Mouse (Mus musculus) lung, embryonic 16.5 days (tissue): ENCODE measurements around the gene Eef1g. TPM values are rescaled to one million over a fixed set of nuclear protein-coding genes. Genes with fewer than 3 reads are reported as not detected.
"Not testable (repeated sequence)": the region's sequence is repeated elsewhere in the genome, so short reads cannot be mapped to it uniquely, and the experiment has no call there.

Experiments
- ATAC-seq: fragments of 200-750 bp; cut with Nextera tagmentation; 2 replicates; pipeline ENCODE4 v1.8.0; 2017; ENCODE audit warnings: low read depth, mild to moderate bottlenecking, moderate library complexity
- H3K27ac ChIP-seq: fragments of 300-500 bp; sonication (generic); 2 replicates; pipeline ENCODE4 v1.5.1; 2014; ENCODE audit warnings: mild to moderate bottlenecking, control low read depth, low read length
- H3K27me3 ChIP-seq: fragments of 300-500 bp; sonication (generic); 2 replicates; pipeline ENCODE4 v1.6.1; 2014; ENCODE audit warnings: low read depth, low read length, mixed read lengths; ENCODE audit not compliant: control insufficient read depth, insufficient read depth
- H3K36me3 ChIP-seq: fragments of 300-500 bp; sonication (generic); 2 replicates; pipeline ENCODE4 v1.6.1; 2014; ENCODE audit warnings: low read length; ENCODE audit not compliant: control insufficient read depth, insufficient read depth
- H3K4me1 ChIP-seq: fragments of 300-500 bp; sonication (generic); replicated peaks from 2 replicates; pipeline ENCODE4 v1.6.1; 2014; ENCODE audit warnings: low read length, mixed read lengths; ENCODE audit not compliant: control insufficient read depth, insufficient read depth
- H3K4me2 ChIP-seq: fragments of 300-500 bp; sonication (generic); 2 replicates; pipeline ENCODE4 v1.6.1; 2014; ENCODE audit warnings: low read depth, low read length, control low read depth
- H3K4me3 ChIP-seq: fragments of 300-500 bp; sonication (generic); 2 replicates; pipeline ENCODE4 v1.5.1; 2014; ENCODE audit warnings: mild to moderate bottlenecking, low read length, control low read depth
- H3K9ac ChIP-seq: fragments of 300-500 bp; sonication (generic); 2 replicates; pipeline ENCODE4 v1.6.1; 2014; ENCODE audit warnings: low read length, control low read depth
- H3K9me3 ChIP-seq: fragments of 300-500 bp; sonication (generic); 2 replicates; pipeline ENCODE4 v1.6.1; 2016; ENCODE audit warnings: low read length; ENCODE audit not compliant: control insufficient read depth
- WGBS: fragments of 180-500 bp; shearing (Covaris S2); extraction: QIAGEN DNeasy Blood & Tissue Kit; methylation state at CpG from one replicate; pipeline ENCODE4 v1.1.7; 2014; 5-methylcytosine and 5-hydroxymethylcytosine counted together
- polyA plus RNA-seq: library from polyadenylated mRNA; unstranded; fragments of >200 nt; fragmentation: Nextera tagmentation; extraction: Ambion mirVana; gene quantifications from 2 replicates; pipeline ENCODE4 v1.2.1, GENCODE M21; 2015

Eef1g gene
- polyA plus RNA-seq, 1 experiment from 2014 or later = 366 TPM

DNA sequence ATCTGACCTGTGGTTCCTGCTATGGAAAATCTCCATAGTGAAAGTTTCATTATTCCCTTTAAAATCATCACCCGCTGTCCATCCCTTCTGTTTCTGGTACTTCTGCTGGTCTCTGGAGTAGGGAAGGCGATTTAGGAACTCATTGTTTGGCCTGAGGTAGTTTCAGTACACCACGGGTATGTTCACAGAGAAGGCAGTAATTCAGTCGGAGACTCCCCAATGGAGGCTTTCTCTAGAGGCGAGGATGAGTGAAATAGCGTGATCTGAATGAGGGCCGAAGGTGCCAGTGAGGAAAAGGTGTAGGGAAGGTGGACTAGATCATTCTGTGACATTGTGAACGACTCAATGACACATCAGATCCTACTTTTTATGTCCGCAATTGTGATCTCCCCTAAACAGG, 12.7 kb upstream of the Eef1g start:
- no peaks in the 10 kb centered on the region for H3K9me3 ChIP-seq

DNA sequence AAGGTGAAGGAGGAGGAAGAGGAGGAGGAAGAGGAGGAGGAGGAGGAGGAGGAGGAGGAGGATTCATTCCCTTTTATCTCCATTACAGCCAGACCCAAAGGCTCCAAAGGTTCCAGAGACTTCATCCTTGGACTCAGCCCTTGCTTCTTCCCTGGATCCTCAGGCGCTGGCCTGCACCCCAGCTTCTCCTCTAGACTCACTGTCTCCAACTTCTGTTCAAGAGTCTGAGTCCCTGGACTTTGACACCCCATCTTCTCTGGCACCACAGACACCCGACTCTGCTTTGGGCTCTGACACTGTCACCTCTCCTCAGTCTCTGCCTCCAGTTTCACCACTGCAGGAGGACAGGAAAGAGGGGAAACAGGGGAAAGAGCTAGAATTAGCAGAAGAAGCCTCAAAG, 4.6 kb upstream of the Eef1g start:
- Histone ChIP-seq H3K27me3 (no peaks in the 10 kb centered on the region), H3K4me3 (no peak overlapping the region), H3K9me3 (no peaks in the 10 kb centered on the region), H3K4me1 (peaks cover 8% of the 10 kb centered on the region), H3K36me3 (peaks cover 55% of the 10 kb centered on the region), H3K9ac (no peak overlapping the region), H3K4me2 (no peak overlapping the region), H3K27ac (no peak overlapping the region)
- WGBS = 83% methylated on average over 2 of the region's 2 CpGs
- ATAC-seq = no peak

More for the DNA sequence above, 12.7 kb upstream of the Eef1g start:
- H3K4me1 ChIP-seq = peaks cover 11% of the 10 kb centered on the region
- peak overlapping the region; percentile 76 for H3K27ac ChIP-seq
- peak overlapping the region; percentile 71 for H3K4me2 ChIP-seq
- peak overlapping the region; percentile 79 for H3K4me3 ChIP-seq
- peak overlapping the region; percentile 81 for H3K9ac ChIP-seq
- ATAC-seq = no peak
- no peaks in the 10 kb centered on the region for H3K27me3 ChIP-seq
- H3K36me3 ChIP-seq = peaks cover 37% of the 10 kb centered on the region
- WGBS = 5% methylated on average over 9 of the region's 9 CpGs

DNA sequence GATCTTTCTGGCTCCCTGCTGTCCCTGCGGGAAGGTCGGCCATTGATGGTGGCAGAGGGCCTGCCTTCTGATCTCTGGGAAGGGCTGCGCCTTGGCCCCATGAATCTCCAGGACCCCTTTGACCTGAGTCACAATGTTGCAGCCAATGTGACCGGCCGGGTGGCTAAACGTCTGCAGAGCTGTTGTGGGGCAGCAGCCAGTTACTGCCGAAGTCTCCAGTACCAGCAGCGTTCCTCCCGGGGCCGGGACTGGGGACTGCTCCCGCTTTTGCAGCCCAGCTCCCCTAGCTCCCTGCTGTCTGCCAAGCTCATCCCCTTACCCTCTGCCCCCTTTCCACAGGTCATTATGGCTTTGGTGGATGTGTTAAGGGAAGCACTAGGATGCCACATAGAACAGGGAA, 1.8 kb upstream of the Eef1g start:
- Histone ChIP-seq H3K9ac (no peak overlapping the region; the same call in 1 of the 2 replicates), H3K36me3 (peaks cover 49% of the 10 kb centered on the region)
- WGBS = 87% methylated on average over 11 of the region's 11 CpGs

DNA sequence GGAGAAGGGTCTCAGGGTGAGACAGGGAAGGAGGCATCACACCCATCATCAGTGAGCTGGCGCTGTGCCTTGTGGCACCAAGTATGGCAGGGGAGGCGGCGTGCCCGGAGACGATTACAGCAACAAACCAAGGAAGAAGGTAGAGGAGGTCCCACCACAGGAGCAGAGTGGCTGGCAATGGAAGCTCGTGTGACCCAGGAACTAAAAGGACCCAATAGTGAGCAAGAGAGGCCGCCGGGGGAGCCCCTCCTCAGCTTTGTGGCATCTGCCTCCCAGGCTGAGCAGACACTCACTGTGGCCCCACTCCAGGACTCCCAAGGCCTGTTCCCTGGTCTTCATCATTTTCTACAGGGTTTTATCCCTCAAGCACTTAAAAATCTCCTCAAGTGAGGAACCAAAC, 1.1 kb upstream of the Eef1g start:
- WGBS = 66% methylated on average over 8 of the region's 8 CpGs
- Histone ChIP-seq H3K4me3 (peak overlapping the region; percentile 68), H3K9me3 (no peaks in the 10 kb centered on the region), H3K4me2 (peak overlapping the region; percentile 68), H3K9ac (peak overlapping the region; percentile 65), H3K27ac (peak overlapping the region; percentile 98), H3K27me3 (no peaks in the 10 kb centered on the region), H3K4me1 (peaks cover 13% of the 10 kb centered on the region), H3K36me3 (peaks cover 54% of the 10 kb centered on the region)
- ATAC-seq = no peak

More for the DNA sequence above, 1.8 kb upstream of the Eef1g start:
- no peak for ATAC-seq
- Histone ChIP-seq H3K27ac (peak overlapping the region; percentile 98; the same call in 1 of the 2 replicates), H3K27me3 (no peaks in the 10 kb centered on the region), H3K4me1 (peaks cover 13% of the 10 kb centered on the region), H3K4me3 (no peak overlapping the region; the same call in 1 of the 2 replicates), H3K9me3 (no peaks in the 10 kb centered on the region), H3K4me2 (no peak overlapping the region)

DNA sequence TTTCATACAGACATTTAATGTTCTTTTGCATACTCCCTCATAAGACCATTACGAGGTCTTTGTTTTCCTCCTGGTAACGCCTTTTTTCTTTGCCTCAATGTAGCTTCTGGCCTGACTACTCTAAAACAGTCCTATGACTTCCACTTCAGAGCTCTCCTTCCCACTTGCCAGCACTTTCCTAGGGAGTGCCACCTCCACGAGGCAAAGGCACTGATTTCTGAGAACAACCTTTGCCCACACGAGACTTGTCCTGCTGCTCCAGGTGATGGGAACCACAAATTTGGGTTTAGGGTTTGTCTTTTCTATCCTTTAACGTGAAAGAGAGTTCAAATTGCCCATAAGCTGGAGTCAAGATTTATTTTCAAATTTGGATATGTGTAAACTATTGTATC, 647 bp upstream of the Eef1g start:
- Histone ChIP-seq H3K36me3 (peaks cover 54% of the 10 kb centered on the region), H3K27ac (peak overlapping the region; percentile 98), H3K4me3 (peak overlapping the region; percentile 68), H3K4me1 (peaks cover 13% of the 10 kb centered on the region), H3K9ac (peak overlapping the region; percentile 65), H3K27me3 (no peaks in the 10 kb centered on the region), H3K4me2 (peak overlapping the region; percentile 68), H3K9me3 (no peaks in the 10 kb centered on the region)
- WGBS = 28% methylated on average over 5 of the region's 5 CpGs
- no peak for ATAC-seq

DNA sequence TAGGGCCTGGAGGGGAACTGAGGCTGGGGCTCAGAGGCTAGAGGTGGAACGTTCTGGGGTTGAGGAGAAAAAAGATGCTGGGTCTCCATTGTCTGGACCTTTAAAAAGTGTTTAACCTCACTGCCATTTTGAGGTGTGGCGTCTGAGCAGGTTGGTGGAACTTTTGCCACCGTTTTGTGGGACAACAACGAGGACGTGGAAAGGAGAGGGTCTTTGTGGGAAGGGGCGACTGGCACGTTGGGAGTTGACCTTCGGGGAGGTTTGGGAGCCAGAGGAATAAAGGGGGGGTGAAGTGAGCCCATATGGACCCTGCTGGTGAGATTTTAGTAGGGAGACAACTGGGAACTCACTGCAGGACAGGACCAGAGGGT, 517 bp downstream of the Eef1g start:
- no peak for ATAC-seq
- peak overlapping the region; percentile 87 for H3K9ac ChIP-seq
- H3K27ac ChIP-seq = peak overlapping the region; percentile 76
- no peaks in the 10 kb centered on the region for H3K27me3 ChIP-seq
- H3K4me3 ChIP-seq = peak overlapping the region; percentile 83
- peaks cover 13% of the 10 kb centered on the region for H3K4me1 ChIP-seq
- H3K36me3 ChIP-seq = peaks cover 58% of the 10 kb centered on the region
- H3K9me3 ChIP-seq = no peaks in the 10 kb centered on the region
- H3K4me2 ChIP-seq = peak overlapping the region; percentile 62
- WGBS = 0% methylated on average over 8 of the region's 8 CpGs

DNA sequence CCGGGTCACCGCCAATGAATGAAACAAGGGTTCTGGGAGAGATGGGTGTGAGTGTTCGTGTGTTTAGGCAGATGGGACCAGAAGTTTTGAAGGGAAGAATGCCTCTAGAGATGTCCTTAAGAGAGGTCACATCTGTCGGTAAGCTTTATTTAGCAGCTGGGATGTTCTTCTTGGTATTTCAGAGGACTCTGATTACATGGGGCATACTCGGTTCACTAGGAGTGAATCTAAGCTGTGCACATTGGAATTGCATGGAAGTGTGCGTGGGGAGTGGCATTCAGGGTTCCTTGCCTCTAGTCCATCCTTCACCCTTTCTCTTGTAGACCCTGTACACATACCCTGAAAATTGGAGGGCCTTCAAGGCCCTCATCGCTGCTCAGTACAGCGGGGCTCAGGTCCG, 1.1 kb downstream of the Eef1g start:
- under 1% methylated on average over 9 of the region's 9 CpGs for WGBS
- no peak for ATAC-seq
- Histone ChIP-seq H3K4me1 (peaks cover 13% of the 10 kb centered on the region), H3K4me3 (peak overlapping the region; percentile 83), H3K9ac (peak overlapping the region; percentile 87), H3K4me2 (peak overlapping the region; percentile 62), H3K27me3 (no peaks in the 10 kb centered on the region), H3K36me3 (peaks cover 58% of the 10 kb centered on the region), H3K27ac (peak overlapping the region; percentile 76), H3K9me3 (no peaks in the 10 kb centered on the region)

DNA sequence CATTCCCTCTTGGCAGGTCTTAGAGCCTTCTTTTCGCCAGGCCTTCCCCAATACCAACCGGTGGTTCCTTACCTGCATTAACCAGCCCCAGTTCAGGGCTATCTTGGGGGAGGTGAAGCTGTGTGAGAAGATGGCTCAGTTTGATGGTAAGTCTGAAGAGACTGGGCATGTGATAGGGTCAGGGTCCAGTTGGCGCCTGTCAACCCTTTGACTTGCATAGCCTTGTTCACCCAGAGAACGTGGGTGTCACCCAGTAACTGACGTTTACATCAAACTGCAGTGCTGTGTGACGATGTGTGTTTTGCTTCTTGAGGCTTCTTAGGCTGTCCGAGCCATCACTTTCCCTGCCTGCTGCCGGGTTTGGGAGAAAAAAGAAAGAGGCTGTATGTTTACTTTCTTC, 5.7 kb downstream of the Eef1g start:
- not testable (repeated sequence) for H3K27ac ChIP-seq, H3K9ac ChIP-seq, ATAC-seq, H3K4me3 ChIP-seq, H3K4me2 ChIP-seq, H3K9me3 ChIP-seq, H3K27me3 ChIP-seq, H3K4me1 ChIP-seq
- WGBS = 69% methylated on average over 8 of the region's 8 CpGs
- H3K36me3 ChIP-seq = peaks cover 65% of the 10 kb centered on the region

DNA sequence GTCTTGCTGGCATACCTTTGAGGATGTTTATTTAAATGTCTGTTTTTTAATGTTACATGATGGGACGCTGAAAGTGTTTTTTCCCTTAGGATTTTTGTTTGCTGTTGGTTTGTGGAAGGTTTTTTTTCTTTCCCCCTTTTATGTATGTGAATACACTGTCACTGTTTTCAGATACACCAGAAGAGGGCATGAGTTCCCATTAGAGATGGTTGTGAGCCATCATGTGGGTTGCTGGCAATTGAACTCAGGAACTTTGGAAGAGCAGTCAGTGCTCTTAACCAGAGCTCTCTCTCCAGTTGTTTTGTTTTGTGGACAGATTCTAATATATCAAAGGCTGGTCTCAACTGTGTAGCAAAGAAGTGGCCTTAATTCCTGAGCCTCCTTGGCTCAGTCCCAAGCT, 7.8 kb downstream of the Eef1g start:
- Histone ChIP-seq H3K36me3 (peaks cover 75% of the 10 kb centered on the region), H3K4me3 (no peak overlapping the region), H3K4me2 (no peak overlapping the region), H3K27ac (no peak overlapping the region), H3K27me3 (no peaks in the 10 kb centered on the region), H3K4me1 (no peaks in the 10 kb centered on the region), H3K9me3 (no peaks in the 10 kb centered on the region), H3K9ac (no peak overlapping the region)
- no peak for ATAC-seq
- 68% methylated on average over 1 of the region's 1 CpGs for WGBS

DNA sequence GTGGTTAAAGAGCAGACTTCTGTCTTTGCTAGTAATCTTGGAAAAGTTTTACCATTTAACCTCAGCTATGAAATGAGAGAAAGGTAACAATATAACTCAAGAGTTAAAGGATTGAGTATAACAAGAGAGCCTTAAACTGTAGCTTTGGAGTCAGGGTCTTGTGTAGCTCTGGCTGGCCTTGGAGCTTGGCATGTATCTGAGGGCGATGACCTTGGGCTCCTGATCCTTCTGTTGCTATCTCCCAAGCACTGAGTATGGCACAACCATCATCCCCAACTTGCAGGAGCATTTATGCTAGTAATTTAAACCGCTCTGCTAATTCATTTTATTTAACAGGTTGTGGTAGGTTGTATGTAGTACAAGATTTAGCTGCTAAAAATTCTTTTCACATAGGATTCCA, 8.7 kb downstream of the Eef1g start:
- Histone ChIP-seq H3K4me3 (no peak overlapping the region), H3K36me3 (peaks cover 69% of the 10 kb centered on the region), H3K4me2 (no peak overlapping the region), H3K27me3 (no peaks in the 10 kb centered on the region), H3K4me1 (no peaks in the 10 kb centered on the region; the same call in 1 of the 2 replicates), H3K27ac (no peak overlapping the region), H3K9me3 (no peaks in the 10 kb centered on the region), H3K9ac (no peak overlapping the region)
- WGBS = 94% methylated on average over 2 of the region's 2 CpGs
- ATAC-seq = no peak
